Mouse (Mus musculus) stomach, postnatal 0 days (tissue): ENCODE data around the gene Pkn2.

Experiments used
- CTCF ChIP-seq: IDR thresholded peaks from 2 replicates; pipeline ENCODE4 v1.5.1; 2016; ENCODE audit warnings: antibody characterized with exemption, low read depth, mild to moderate bottlenecking, moderate library complexity
- EP300 ChIP-seq: optimal IDR thresholded peaks from 2 replicates; pipeline ENCODE3; 2016; ENCODE audit warnings: antibody characterized with exemption

DNA sequence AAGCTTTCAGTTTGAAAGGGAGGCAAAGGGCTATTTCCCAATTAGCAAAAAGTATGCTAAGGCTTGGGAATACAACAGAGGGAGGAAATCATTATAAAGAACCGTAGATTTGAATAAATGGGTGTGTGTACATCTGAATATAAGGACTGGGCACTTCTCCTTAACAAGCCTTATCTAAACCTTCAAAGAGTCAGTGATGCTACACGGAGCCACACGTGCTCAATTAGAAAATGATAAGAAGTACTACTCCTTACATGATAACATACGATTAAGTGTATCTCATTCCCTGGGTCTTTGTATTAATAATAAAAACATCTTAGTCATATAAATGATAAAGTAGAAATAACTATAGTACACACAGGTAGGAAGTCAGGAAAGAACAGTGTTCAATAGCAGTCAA lies 47.0 kb downstream of the Pkn2 start:
- TF ChIP-seq EP300 (no peak), CTCF (no peak)
